Mouse (Mus musculus) subcutaneous adipose tissue, adult 2 months (tissue): ENCODE measurements around the gene Tbc1d22b. TPM values are rescaled to one million over a fixed set of nuclear protein-coding genes. Genes with fewer than 3 reads are reported as not detected.

Experiments
- polyA plus RNA-seq: library from polyadenylated mRNA; depleted of rRNA; stranded (reverse); fragments of >200 nt; gene quantifications from 2 replicates; pipeline ENCODE4 v1.2.3, GENCODE M21; 2012; ENCODE audit warnings: low replicate concordance; rRNA removed

The Tbc1d22b gene
- 15.9 and 20.6 TPM in 2 replicates for polyA plus RNA-seq

DNA sequence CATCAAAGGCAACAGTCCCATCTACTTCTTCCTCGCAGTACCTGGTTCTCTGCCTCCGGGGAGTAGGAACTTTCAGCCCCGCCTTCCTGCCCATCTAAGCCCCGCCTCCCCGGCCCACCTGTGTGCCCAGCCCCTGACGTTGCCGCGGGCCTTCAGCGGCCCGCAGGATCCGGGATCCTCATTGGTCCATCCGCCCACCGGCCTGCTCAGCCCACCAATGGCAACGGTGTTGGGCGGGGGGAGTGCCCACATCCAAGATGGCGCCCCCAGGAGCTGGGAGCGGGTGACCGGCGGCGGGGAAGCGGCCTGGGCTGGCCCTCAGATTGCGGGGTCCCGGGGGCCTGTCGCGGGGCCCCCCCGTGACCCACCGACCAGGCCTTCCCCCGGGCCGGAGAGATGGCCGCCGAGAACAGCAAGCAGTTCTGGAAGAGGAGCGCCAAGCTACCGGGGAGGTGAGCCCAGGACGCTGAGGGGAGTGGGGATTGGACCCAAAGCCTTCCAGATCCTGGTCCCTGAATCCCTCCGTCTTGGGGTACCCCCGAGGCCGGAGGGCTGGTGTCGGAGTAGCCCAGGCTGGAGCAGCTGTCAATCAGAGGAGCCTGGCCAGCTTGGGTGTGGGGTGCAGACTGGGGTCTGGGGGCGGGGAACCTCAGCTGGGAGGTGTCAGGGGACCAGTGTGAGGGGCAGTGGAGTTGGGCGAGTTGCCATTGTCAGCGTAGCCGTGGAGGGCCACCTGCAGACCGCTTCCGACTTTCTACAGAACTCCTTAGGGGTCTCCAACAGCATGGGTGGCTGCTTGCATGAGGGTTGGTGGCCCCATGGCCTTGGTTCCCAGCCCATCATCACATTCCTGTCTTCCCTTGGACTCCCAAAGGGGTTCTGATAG is at the start of gene Tbc1d22b, which contains the start of gene Gm17657:
Gene Tbc1d22b, plus strand, starts transcription at position 243 of the 886 bp plus-strand sequence.
Gene Gm17657, minus strand, starts transcription at position 96 of the 886 bp plus-strand sequence.

DNA sequence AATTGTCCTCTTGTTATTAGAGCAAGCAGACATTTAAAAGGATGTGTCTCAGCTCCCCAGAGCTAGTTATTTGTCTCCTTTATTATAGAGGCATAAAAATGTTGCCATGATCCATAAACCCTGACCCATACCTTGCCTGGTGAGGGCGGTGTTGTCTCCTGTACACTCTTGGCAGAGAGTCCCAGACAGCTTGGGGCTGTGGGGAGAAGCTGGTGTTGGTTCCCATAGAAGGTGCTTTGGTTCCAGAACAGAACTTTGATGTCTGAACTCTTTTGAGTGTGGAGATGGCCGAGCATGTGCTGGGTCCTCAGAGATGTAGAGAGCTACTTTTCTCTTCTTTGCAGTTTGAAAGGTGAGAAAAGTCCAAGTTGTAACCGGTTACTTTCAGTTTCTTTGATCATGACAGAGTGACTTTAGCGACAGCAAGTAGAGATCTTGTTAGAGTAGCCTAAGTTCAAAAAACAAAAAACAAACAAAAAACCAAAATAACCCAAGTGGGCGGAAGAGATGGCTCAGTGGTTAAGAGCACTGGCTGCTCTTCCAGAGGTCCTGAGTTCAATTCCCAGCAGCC is 2.7 kb downstream of the Tbc1d22b start, which contains the start of gene Tmem217:
Gene Tmem217, minus strand, starts transcription at position 224 of the 571 bp plus-strand sequence.

DNA sequence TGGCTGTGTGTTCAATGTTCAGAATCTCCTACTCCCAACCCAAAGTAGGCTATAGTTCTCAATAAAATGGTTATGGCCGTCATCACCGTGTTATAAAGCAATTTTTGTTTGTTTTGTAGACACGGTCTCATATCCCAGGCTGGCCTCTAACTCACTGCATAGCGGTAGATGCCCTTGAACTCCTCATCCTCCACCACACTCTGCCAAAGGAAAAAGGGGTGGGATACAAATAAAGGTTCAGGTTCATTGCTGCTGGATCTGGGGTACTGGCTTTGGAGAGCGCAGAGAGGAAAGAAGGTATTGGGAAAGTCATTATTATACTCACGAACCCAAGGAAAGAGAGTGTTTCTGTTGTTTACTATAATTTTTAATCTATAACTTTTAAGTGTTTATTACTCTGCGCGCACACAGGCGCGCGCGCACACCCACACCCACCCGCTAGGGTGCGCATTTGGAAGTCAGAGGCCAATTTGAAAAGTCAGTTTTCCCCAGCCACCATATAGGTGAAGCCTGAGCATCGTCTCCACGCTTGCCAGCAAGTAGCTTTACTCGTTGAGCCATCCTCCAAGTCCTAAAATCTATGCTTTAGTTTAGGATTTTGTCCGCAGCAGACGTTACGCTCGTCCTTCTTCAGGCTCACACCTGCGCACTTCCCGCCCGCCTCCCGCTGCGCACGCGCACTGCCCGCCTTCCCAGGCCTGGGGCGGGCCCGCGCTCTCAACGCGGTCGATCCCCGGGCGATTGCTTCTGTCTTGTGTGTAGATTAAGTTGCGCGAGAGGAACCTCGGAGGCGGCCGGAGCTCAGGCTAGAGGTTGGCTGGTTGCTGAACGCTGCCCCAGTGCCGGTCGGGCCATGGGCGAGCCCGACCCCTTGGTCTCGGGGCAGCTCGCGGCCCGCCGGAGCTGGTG is 64.8 kb downstream of the Tbc1d22b start, which contains the start of the genes Rnf8 and Gm28043:
Gene Rnf8, plus strand, starts transcription at position 676 of the 909 bp plus-strand sequence.
Gene Gm28043, plus strand, starts transcription at position 762 of the 909 bp plus-strand sequence.

Other genes starting within 250 kb of the Tbc1d22b start
- 58.9 and 112 TPM in 2 replicates for gene Pi16, start 232.1 kb upstream of the Tbc1d22b start, polyA plus RNA-seq
- 395 and 446 TPM in 2 replicates for gene Mtch1, start 201.9 kb upstream of the Tbc1d22b start, polyA plus RNA-seq
- 35.9 and 42.0 TPM in 2 replicates for gene Fgd2, start 188.9 kb upstream of the Tbc1d22b start, polyA plus RNA-seq
- 24.2 and 29.6 TPM in 2 replicates for gene Pim1, start 59.0 kb upstream of the Tbc1d22b start, polyA plus RNA-seq
- gene Gm17657, start 147 bp upstream of the Tbc1d22b start, polyA plus RNA-seq = not detected in 2 replicates
- 0.40 TPM in 1 of 2 replicates, not detected in the other for gene Tmem217, start 2.6 kb downstream of the Tbc1d22b start, polyA plus RNA-seq
- gene Rnf8, start 65.0 kb downstream of the Tbc1d22b start, polyA plus RNA-seq = 20.4 and 33.3 TPM in 2 replicates
- gene Gm28043, start 65.1 kb downstream of the Tbc1d22b start, polyA plus RNA-seq = 0.63 and 1.3 TPM in 2 replicates
- 32.4 and 44.2 TPM in 2 replicates for gene Cmtr1, start 110.8 kb downstream of the Tbc1d22b start, polyA plus RNA-seq
- 7.2 and 11.1 TPM in 2 replicates for gene Ccdc167, start 167.3 kb downstream of the Tbc1d22b start, polyA plus RNA-seq